Mouse (Mus musculus): ENCODE data around the gene U2af1l4. TPM values are rescaled to one million over a fixed set of nuclear protein-coding genes. Genes with fewer than 3 reads are reported as not detected.

Gene U2af1l4
- polyA plus RNA-seq, 1 experiment = 79.1 TPM

DNA sequence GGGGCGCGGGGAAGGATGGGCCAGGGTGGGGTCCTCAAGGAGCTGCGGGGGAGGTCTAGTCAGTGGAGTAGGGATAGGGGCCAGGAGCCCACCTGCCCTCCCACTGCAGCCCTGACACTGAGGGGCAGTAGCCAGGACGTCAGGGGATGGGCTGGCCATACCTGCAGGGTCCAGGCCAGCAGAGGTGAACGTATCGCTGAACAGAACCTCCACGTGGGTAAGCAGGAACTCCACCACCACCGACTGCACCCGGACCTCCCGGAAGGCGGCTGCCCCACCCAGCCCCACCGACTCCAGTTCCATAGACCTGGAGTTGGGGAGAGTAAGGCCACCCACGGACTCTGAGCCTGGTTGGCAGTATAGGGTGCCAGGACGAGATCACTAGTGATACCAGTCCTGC, 36.1 kb upstream of the U2af1l4 start:
- Histone ChIP-seq H3K4me3 (ENCODE audit: insufficient read depth, low read length) (no peak overlapping the region), H3K27ac (ENCODE audit: insufficient read depth, low read length) (no peak overlapping the region), H3K4me1 (ENCODE audit: control insufficient read depth, insufficient read depth, low read length) (peaks cover 8% of the 10 kb centered on the region; the same call in 1 of the 2 replicates)
- TF ChIP-seq CTCF (IDR thresholded peaks at IDR 0.05; ENCODE audit: borderline replicate concordance, insufficient read depth, low read length) (no peak), POLR2A (IDR thresholded peaks at IDR 0.05; ENCODE audit: low read depth, low read length) (no peak)

- Histone ChIP-seq H3K27ac (ENCODE audit: insufficient read depth, low read length) (no peak overlapping the region), H3K4me3 (ENCODE audit: insufficient read depth, low read length) (no peak overlapping the region), H3K4me1 (ENCODE audit: control insufficient read depth, insufficient read depth, low read length) (peaks cover 3% of the 10 kb centered on the region; the same call in 1 of the 2 replicates)
- TF ChIP-seq POLR2A (IDR thresholded peaks at IDR 0.05; ENCODE audit: low read depth, low read length) (no peak), CTCF (IDR thresholded peaks at IDR 0.05; ENCODE audit: borderline replicate concordance, insufficient read depth, low read length) (no peak)
These were observed 31.7 kb upstream of the U2af1l4 start for GRCm38 (mm10) chr7:30531291-30531815.

GRCm38 (mm10) chr7:30532931-30533330, 30.2 kb upstream of the U2af1l4 start:
- TF ChIP-seq CTCF (IDR thresholded peaks at IDR 0.05; ENCODE audit: borderline replicate concordance, insufficient read depth, low read length) (no peak), POLR2A (IDR thresholded peaks at IDR 0.05; ENCODE audit: low read depth, low read length) (no peak)
- H3K4me3 ChIP-seq (ENCODE audit: insufficient read depth, low read length) = no peak overlapping the region
- H3K4me1 ChIP-seq (ENCODE audit: control insufficient read depth, insufficient read depth, low read length) = peaks cover 3% of the 10 kb centered on the region; the same call in 1 of the 2 replicates
- H3K27ac ChIP-seq (ENCODE audit: insufficient read depth, low read length) = no peak overlapping the region

- H3K27ac ChIP-seq (ENCODE audit: insufficient read depth, low read length) = no peak overlapping the region
These were observed 29.0 kb upstream of the U2af1l4 start for GRCm38 (mm10) chr7:30533941-30534632.

GRCm38 (mm10) chr7:30534633-30535577, 28.2 kb upstream of the U2af1l4 start, which contains the start of gene Arhgap33:
Arhgap33 (minus strand) TSS chr7:30535060.
- peaks cover 3% of the 10 kb centered on the region; the same call in 1 of the 2 replicates for H3K4me1 ChIP-seq (ENCODE audit: control insufficient read depth, insufficient read depth, low read length)
- TF ChIP-seq CTCF (IDR thresholded peaks at IDR 0.05; ENCODE audit: borderline replicate concordance, insufficient read depth, low read length) = no peak
- TF ChIP-seq POLR2A (IDR thresholded peaks at IDR 0.05; ENCODE audit: low read depth, low read length) = peak; percentile 39; the same call in 1 of the 2 replicates
- peak within 1 kb of the TSS; percentile 56 for H3K4me3 ChIP-seq (ENCODE audit: insufficient read depth, low read length)
- no peak within 1 kb of the TSS for H3K27ac ChIP-seq (ENCODE audit: insufficient read depth, low read length)

More at GRCm38 (mm10) chr7:30533941-30534632, 29.0 kb upstream of the U2af1l4 start:
- Histone ChIP-seq H3K4me1 (ENCODE audit: control insufficient read depth, insufficient read depth, low read length) (peaks cover 3% of the 10 kb centered on the region; the same call in 1 of the 2 replicates), H3K4me3 (ENCODE audit: insufficient read depth, low read length) (peak overlapping the region; percentile 53)
- no peak for TF ChIP-seq CTCF (IDR thresholded peaks at IDR 0.05; ENCODE audit: borderline replicate concordance, insufficient read depth, low read length)
- no peak for TF ChIP-seq POLR2A (IDR thresholded peaks at IDR 0.05; ENCODE audit: low read depth, low read length)

DNA sequence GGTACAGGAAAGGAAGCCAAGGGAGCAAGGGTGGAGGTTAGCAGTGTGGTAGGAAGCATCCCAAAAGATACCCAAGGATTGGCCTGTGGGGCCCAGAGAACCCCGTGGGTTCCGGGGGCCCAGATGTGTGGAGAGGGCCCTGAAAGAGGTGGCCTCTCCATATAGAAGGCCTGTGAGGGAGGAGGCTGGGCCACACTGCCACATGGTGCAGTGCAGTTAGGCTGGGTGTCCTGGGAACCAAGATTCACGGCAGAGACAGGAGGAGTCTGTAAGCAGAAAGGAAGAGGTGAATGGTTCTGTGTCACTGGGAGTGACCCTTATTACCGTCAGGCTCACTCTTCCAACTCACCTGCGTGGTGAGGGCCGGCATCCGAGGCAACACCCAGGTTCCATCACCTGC, 22.5 kb upstream of the U2af1l4 start:
- no peaks in the 10 kb centered on the region for H3K4me1 ChIP-seq (ENCODE audit: control insufficient read depth, insufficient read depth, low read length)
- TF ChIP-seq POLR2A (IDR thresholded peaks at IDR 0.05; ENCODE audit: low read depth, low read length) (no peak), CTCF (IDR thresholded peaks at IDR 0.05; ENCODE audit: borderline replicate concordance, insufficient read depth, low read length) (no peak)
- no peak overlapping the region for H3K27ac ChIP-seq (ENCODE audit: insufficient read depth, low read length)
- H3K4me3 ChIP-seq (ENCODE audit: insufficient read depth, low read length) = no peak overlapping the region

DNA sequence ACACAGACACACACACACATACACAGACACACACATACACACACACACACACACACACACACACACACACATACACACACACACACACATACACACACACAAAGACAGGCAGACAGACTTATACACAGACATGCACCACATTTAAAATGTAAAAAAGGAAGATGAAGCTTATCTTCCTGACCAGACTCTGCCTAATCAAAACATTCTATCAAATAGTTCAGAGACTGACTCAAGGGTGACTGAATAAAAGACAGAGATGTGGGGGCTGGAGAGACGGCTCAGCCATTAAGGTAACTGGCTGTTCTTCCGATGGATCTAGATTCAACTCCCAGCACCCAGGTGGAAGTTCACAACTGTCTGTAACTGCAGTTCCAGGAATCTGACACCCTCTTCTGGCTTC, 18.8 kb upstream of the U2af1l4 start:
- no peak overlapping the region for H3K27ac ChIP-seq (ENCODE audit: insufficient read depth, low read length)
- H3K4me1 ChIP-seq (ENCODE audit: control insufficient read depth, insufficient read depth, low read length) = no peaks in the 10 kb centered on the region
- H3K4me3 ChIP-seq (ENCODE audit: insufficient read depth, low read length) = no peak overlapping the region
- TF ChIP-seq CTCF (IDR thresholded peaks at IDR 0.05; ENCODE audit: borderline replicate concordance, insufficient read depth, low read length) = no peak
- TF ChIP-seq POLR2A (IDR thresholded peaks at IDR 0.05; ENCODE audit: low read depth, low read length) = no peak

DNA sequence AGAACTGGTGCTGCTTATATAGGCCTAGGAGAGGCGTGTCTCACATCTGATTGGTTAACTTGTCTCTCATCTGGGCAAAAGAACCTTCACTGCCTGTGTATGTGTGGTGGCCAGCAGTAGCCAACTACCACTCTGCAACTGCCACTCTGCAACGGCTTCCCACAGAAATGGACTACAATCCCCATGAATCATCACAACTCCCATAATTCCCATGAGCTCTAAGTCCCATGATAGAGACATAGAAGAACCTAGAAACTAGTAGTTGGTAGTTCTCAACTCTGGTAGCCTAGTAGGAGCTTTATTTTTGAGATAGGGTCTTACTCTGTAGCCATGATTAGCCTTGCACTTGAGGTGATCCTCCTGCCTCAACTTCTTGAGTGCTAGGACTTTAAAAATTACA, 13.2 kb upstream of the U2af1l4 start:
- no peak overlapping the region for H3K27ac ChIP-seq (ENCODE audit: insufficient read depth, low read length)
- H3K4me1 ChIP-seq (ENCODE audit: control insufficient read depth, insufficient read depth, low read length) = no peaks in the 10 kb centered on the region
- H3K4me3 ChIP-seq (ENCODE audit: insufficient read depth, low read length) = no peak overlapping the region
- TF ChIP-seq POLR2A (IDR thresholded peaks at IDR 0.05; ENCODE audit: low read depth, low read length) (no peak), CTCF (IDR thresholded peaks at IDR 0.05; ENCODE audit: borderline replicate concordance, insufficient read depth, low read length) (no peak)

DNA sequence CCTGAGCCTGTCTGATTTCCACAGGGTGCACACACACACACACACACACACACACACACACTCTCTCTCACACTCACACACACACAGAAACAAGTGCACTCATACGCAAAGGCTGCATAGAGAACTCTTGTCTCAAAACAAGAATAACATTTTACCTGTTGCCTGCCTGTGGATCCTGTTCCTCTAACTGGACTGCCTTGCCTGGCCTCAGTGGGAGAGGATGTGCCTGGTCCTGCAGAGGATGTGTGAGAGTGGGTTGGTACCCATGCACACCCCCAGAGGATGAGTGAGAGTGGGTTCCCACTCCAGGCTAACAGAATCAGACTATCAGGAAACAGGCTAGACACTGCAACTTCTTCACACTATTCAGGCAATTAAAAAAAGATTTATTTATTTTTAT, 12.5 kb upstream of the U2af1l4 start:
- H3K27ac ChIP-seq (ENCODE audit: insufficient read depth, low read length) = no peak overlapping the region
- TF ChIP-seq POLR2A (IDR thresholded peaks at IDR 0.05; ENCODE audit: low read depth, low read length) = no peak
- no peak for TF ChIP-seq CTCF (IDR thresholded peaks at IDR 0.05; ENCODE audit: borderline replicate concordance, insufficient read depth, low read length)
- H3K4me3 ChIP-seq (ENCODE audit: insufficient read depth, low read length) = no peak overlapping the region
- no peaks in the 10 kb centered on the region for H3K4me1 ChIP-seq (ENCODE audit: control insufficient read depth, insufficient read depth, low read length)
